Mouse (Mus musculus) intestine, embryonic 15.5 days (tissue): ENCODE results near the gene Frat1. TPM values are rescaled to one million over a fixed set of nuclear protein-coding genes. Genes with fewer than 3 reads are reported as not detected.
A peak's percentile ranks its signal among the peaks of the same experiment; 100 is the strongest.
"Not testable (repeated sequence)": the region's sequence is repeated elsewhere in the genome, so short reads cannot be mapped to it uniquely, and the experiment has no call there.

Source experiments
- ATAC-seq: fragments of 200-750 bp; cut with Nextera tagmentation; 2 replicates; pipeline ENCODE4 v1.8.0; 2017; ENCODE audit warnings: moderate TSS enrichment, moderate library complexity
- H3K27ac ChIP-seq: fragments of 300-500 bp; sonication (generic); 2 replicates; pipeline ENCODE4 v1.5.1; 2015; ENCODE audit warnings: mild to moderate bottlenecking, inconsistent platforms
- H3K27me3 ChIP-seq: fragments of 300-500 bp; sonication (generic); replicated peaks from 2 replicates; pipeline ENCODE4 v1.6.1; 2015; ENCODE audit warnings: inconsistent platforms
- H3K36me3 ChIP-seq: fragments of 300-500 bp; sonication (generic); 2 replicates; pipeline ENCODE4 v1.6.1; 2015; ENCODE audit warnings: inconsistent platforms
- H3K4me1 ChIP-seq: fragments of 300-500 bp; sonication (generic); replicated peaks from 2 replicates; pipeline ENCODE4 v1.6.1; 2015; ENCODE audit warnings: inconsistent platforms
- H3K4me2 ChIP-seq: fragments of 300-500 bp; sonication (generic); replicated peaks from 2 replicates; pipeline ENCODE4 v1.6.1; 2015; ENCODE audit warnings: mild to moderate bottlenecking, inconsistent platforms
- H3K4me3 ChIP-seq: fragments of 300-500 bp; sonication (generic); replicated peaks from 2 replicates; pipeline ENCODE4 v1.5.1; 2015; ENCODE audit warnings: inconsistent platforms
- H3K9ac ChIP-seq: fragments of 300-500 bp; sonication (generic); 2 replicates; pipeline ENCODE4 v1.6.1; 2015; ENCODE audit warnings: inconsistent platforms
- H3K9me3 ChIP-seq: fragments of 300-500 bp; sonication (generic); 2 replicates; pipeline ENCODE4 v1.6.1; 2016; ENCODE audit warnings: inconsistent platforms
- WGBS: fragments of 180-500 bp; shearing (Covaris S2); methylation state at CpG from one replicate; pipeline ENCODE4 v1.1.7; 2015; 5-methylcytosine and 5-hydroxymethylcytosine counted together
- polyA plus RNA-seq: library from polyadenylated mRNA; unstranded; fragments of >200 nt; fragmentation: Nextera tagmentation; extraction: Ambion mirVana; gene quantifications from 2 replicates; pipeline ENCODE4 v1.2.1, GENCODE M21; 2015

Gene Frat1
- polyA plus RNA-seq, 1 experiment from 2014 or later, result 13.5 TPM

DNA sequence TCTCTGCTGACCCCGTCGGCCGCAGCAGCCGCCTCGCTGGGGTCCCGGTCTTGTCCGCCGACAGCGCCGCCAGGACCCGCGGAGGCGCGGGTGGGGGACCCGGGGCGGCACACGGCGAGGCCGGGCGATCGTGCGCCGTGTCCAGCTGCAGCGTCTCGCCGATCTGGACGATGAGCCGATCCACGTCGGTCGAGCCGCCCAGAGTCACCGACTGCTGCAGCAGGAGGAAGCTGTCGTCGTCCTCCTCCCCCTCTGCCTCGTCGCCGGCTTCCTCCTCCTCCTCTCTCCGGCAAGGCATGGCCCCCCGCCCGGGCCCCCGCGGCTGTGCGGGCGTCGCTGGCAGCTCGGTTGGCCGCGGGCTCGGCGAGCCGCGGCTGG is 17.8 kb downstream of the Frat1 start:
- peak overlapping the region; percentile 91 for H3K27ac ChIP-seq
- H3K4me3 ChIP-seq, result peak overlapping the region; percentile 78
- H3K9ac ChIP-seq, result peak overlapping the region; percentile 75
- under 1% methylated on average over 53 of the region's 53 CpGs for whole genome bisulfite sequencing
- H3K4me2 ChIP-seq, result peak overlapping the region; percentile 93
- ATAC-seq, result peak; percentile 65
- not testable (repeated sequence) for H3K9me3 ChIP-seq, H3K27me3 ChIP-seq, H3K4me1 ChIP-seq, H3K36me3 ChIP-seq

GRCm38 (mm10) chr19:41847992-41848851 is 18.5 kb downstream of the Frat1 start, which contains the start of gene Frat2:
TSS of gene Frat2 (minus strand) at chr19:41848132.
- H3K9ac ChIP-seq, result peak within 1 kb of the TSS; percentile 75
- WGBS, result under 1% methylated on average over 72 of the region's 72 CpGs
- no peaks in the 10 kb centered on the region for H3K9me3 ChIP-seq
- H3K4me3 ChIP-seq, result peak within 1 kb of the TSS; percentile 78
- peaks cover 8% of the 10 kb centered on the region; the same call in 1 of the 2 replicates for H3K4me1 ChIP-seq
- peak within 1 kb of the TSS; percentile 91 for H3K27ac ChIP-seq
- peak within 1 kb of the TSS; percentile 93 for H3K4me2 ChIP-seq
- no peaks in the 10 kb centered on the region for H3K36me3 ChIP-seq
- ATAC-seq, result peak; percentile 97
- no peaks in the 10 kb centered on the region for H3K27me3 ChIP-seq

DNA sequence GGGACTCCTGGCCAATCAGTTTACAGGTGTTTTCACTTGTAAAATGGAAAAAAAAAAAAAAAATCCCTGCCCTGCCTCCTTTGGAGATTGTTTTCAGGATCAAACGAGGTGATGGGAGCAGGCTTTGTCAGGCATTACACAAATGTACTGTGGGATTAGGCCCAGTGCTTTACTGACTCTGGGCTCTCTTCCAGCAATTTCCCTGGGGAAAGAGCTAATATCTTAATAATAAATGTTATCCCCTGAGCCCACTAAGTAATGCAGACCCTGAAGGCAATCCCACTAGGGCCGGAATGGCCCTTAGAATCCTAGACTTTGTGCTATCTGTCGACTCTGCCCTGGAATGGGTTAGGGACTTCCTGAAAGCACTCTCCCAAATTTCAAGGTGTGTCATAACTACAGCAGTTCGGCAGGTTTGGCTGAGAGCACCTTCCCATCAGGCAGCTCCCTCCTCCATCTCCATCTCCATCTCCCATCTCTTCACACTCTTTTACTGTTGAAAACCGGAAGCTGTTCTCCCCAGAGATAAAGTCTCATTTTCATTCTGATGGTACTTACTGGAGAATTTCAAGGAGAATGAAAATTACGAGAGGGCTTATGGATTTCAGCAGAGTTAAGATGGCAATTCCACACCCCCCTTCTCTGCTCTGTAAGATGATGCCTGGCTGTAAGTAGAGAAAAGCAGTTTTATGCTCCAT is 20.4 kb downstream of the Frat1 start:
- Histone ChIP-seq H3K9me3 (no peaks in the 10 kb centered on the region), H3K4me3 (no peak overlapping the region), H3K36me3 (no peaks in the 10 kb centered on the region), H3K27ac (no peak overlapping the region), H3K4me1 (peaks cover 8% of the 10 kb centered on the region; the same call in 1 of the 2 replicates), H3K27me3 (no peaks in the 10 kb centered on the region), H3K9ac (no peak overlapping the region), H3K4me2 (no peak overlapping the region)
- no peak for ATAC-seq
- 43% methylated on average over 6 of the region's 6 CpGs for WGBS

GRCm38 (mm10) chr19:41850719-41851543 is 21.2 kb downstream of the Frat1 start:
- Histone ChIP-seq H3K4me1 (peaks cover 7% of the 10 kb centered on the region; the same call in 1 of the 2 replicates), H3K4me3 (no peak overlapping the region), H3K27ac (no peak overlapping the region), H3K4me2 (no peak overlapping the region), H3K9me3 (no peaks in the 10 kb centered on the region), H3K9ac (no peak overlapping the region), H3K36me3 (no peaks in the 10 kb centered on the region), H3K27me3 (no peaks in the 10 kb centered on the region)
- WGBS, result 37% methylated on average over 14 of the region's 14 CpGs
- ATAC-seq, result no peak

GRCm38 (mm10) chr19:41852423-41852822 is 22.7 kb downstream of the Frat1 start:
- peaks cover 4% of the 10 kb centered on the region; the same call in 1 of the 2 replicates for H3K4me1 ChIP-seq
- H3K27ac ChIP-seq, result no peak overlapping the region
- no peak overlapping the region for H3K4me3 ChIP-seq
- H3K9ac ChIP-seq, result no peak overlapping the region
- no peak for ATAC-seq
- H3K27me3 ChIP-seq, result no peaks in the 10 kb centered on the region
- 85% methylated on average over 4 of the region's 4 CpGs for WGBS
- no peak overlapping the region for H3K4me2 ChIP-seq
- H3K36me3 ChIP-seq, result no peaks in the 10 kb centered on the region
- no peaks in the 10 kb centered on the region for H3K9me3 ChIP-seq

- no peak overlapping the region for H3K4me3 ChIP-seq
- H3K4me1 ChIP-seq, result peaks cover 6% of the 10 kb centered on the region; the same call in 1 of the 2 replicates
- peak overlapping the region; percentile 38 for H3K4me2 ChIP-seq
- 47% methylated on average over 5 of the region's 5 CpGs for WGBS
- H3K9ac ChIP-seq, result no peak overlapping the region
- peak; percentile 91 for ATAC-seq
- no peaks in the 10 kb centered on the region for H3K27me3 ChIP-seq
- H3K27ac ChIP-seq, result peak overlapping the region; percentile 84
- H3K9me3 ChIP-seq, result no peaks in the 10 kb centered on the region
- no peaks in the 10 kb centered on the region for H3K36me3 ChIP-seq
Measured at GRCm38 (mm10) chr19:41857086-41857762, 27.5 kb downstream of the Frat1 start.

- H3K9ac ChIP-seq, result no peak overlapping the region
- peak overlapping the region; percentile 84 for H3K27ac ChIP-seq
- peak; percentile 67 for ATAC-seq
- no peaks in the 10 kb centered on the region for H3K27me3 ChIP-seq
- 0 out of 2 replicates have a peak, but pooled peaks cover 6% of the 10 kb centered on the region for H3K36me3 ChIP-seq
- peak overlapping the region; percentile 37 for H3K4me2 ChIP-seq
- 58% methylated on average over 3 of the region's 3 CpGs for WGBS
- H3K9me3 ChIP-seq, result no peaks in the 10 kb centered on the region
- no peak overlapping the region for H3K4me3 ChIP-seq
- peaks cover 6% of the 10 kb centered on the region; the same call in 1 of the 2 replicates for H3K4me1 ChIP-seq
Measured at GRCm38 (mm10) chr19:41857816-41858310, 28.1 kb downstream of the Frat1 start.

- H3K4me1 ChIP-seq, result no peaks in the 10 kb centered on the region
- H3K27me3 ChIP-seq, result no peaks in the 10 kb centered on the region
- WGBS, result 89% methylated on average over 8 of the region's 8 CpGs
- H3K4me2 ChIP-seq, result no peak overlapping the region
- H3K9ac ChIP-seq, result no peak overlapping the region
- no peak overlapping the region for H3K4me3 ChIP-seq
- ATAC-seq, result no peak
- no peak overlapping the region for H3K27ac ChIP-seq
- no peaks in the 10 kb centered on the region for H3K9me3 ChIP-seq
- H3K36me3 ChIP-seq, result peaks cover 26% of the 10 kb centered on the region
Measured at GRCm38 (mm10) chr19:41866707-41867106, 36.9 kb downstream of the Frat1 start.

DNA sequence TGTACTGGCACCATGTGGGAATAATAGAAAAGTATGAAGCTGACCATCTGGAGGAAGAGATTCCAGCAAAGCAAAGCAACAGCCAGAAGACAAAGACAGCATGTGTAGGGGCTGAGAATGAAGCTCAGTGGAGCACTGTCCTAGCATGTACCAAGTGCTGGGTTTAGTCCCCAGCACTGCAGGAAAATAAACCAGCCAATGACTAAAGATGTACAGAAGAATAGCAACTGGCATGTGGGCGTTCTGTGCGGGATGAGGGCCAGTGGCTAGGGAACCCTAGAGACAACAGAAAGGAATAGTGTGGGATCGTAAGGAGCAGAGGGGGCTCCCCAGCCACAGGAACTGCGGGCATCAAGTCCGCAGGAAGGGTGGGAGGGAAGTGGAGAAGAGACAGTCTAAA is 39.5 kb downstream of the Frat1 start:
- no peak overlapping the region for H3K4me2 ChIP-seq
- H3K36me3 ChIP-seq, result peaks cover 26% of the 10 kb centered on the region
- no peak for ATAC-seq
- H3K9me3 ChIP-seq, result no peaks in the 10 kb centered on the region
- no peak overlapping the region for H3K4me3 ChIP-seq
- H3K27me3 ChIP-seq, result no peaks in the 10 kb centered on the region
- H3K4me1 ChIP-seq, result no peaks in the 10 kb centered on the region
- H3K27ac ChIP-seq, result no peak overlapping the region
- no peak overlapping the region for H3K9ac ChIP-seq
- 93% methylated on average over 5 of the region's 5 CpGs for WGBS

DNA sequence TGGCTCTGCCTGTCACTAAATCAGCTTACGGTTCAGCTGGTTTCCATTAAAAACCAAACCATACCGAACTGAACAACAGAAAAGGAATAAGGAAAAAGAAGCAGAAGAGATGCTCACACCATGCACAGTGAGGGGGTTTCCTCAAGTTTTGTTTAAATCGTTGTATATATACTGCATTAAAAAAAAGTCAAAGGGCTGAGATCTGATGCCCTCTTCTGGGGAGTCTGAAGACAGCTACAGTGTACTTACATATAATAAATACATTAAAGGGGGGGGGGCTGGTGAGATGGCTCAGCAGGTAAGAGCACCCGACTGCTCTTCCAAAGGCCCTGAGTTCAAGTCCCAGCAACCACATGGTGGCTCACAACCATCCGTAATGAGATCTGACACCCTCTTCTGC is 40.2 kb downstream of the Frat1 start:
- H3K27ac ChIP-seq, H3K9ac ChIP-seq, H3K4me2 ChIP-seq, ATAC-seq, H3K4me1 ChIP-seq, H3K9me3 ChIP-seq, H3K4me3 ChIP-seq, H3K27me3 ChIP-seq: not testable (repeated sequence)
- 80% methylated on average over 5 of the region's 5 CpGs for WGBS
- peaks cover 29% of the 10 kb centered on the region for H3K36me3 ChIP-seq

- Histone ChIP-seq H3K4me3 (no peak overlapping the region), H3K27ac (no peak overlapping the region), H3K4me2 (no peak overlapping the region), H3K4me1 (no peaks in the 10 kb centered on the region), H3K27me3 (no peaks in the 10 kb centered on the region), H3K9me3 (no peaks in the 10 kb centered on the region), H3K9ac (no peak overlapping the region), H3K36me3 (peaks cover 36% of the 10 kb centered on the region)
- ATAC-seq, result no peak
- 93% methylated on average over 2 of the region's 2 CpGs for WGBS
Measured at GRCm38 (mm10) chr19:41872285-41872684, 42.5 kb downstream of the Frat1 start.
